Mouse (Mus musculus) thymus, postnatal 25 days (tissue): ENCODE data around the gene E130311K13Rik.

ENCODE experiments used
- DNase-seq: peaks from one replicate; pipeline ENCODE4 v3.0.0; 2022

Gene E130311K13Rik

GRCm38 (mm10) chr3:63928878-63929859 lies at the start of gene E130311K13Rik:
E130311K13Rik (minus strand) TSS chr3:63929472.
- peak; percentile 84 for DNase-seq

- no peak for DNase-seq
Observed at GRCm38 (mm10) chr3:63977895-63978294, 48.6 kb upstream of the E130311K13Rik start.

- peak; percentile 96 for DNase-seq
Observed at GRCm38 (mm10) chr3:63975955-63976908, 47.0 kb upstream of the E130311K13Rik start, which contains the start of gene Gmps. Gmps (plus strand) TSS chr3:63976106.

- no peak for DNase-seq
Observed at GRCm38 (mm10) chr3:63965929-63966328, 36.7 kb upstream of the E130311K13Rik start.

- DNase-seq: no peak
Observed at GRCm38 (mm10) chr3:63964922-63965249, 35.6 kb upstream of the E130311K13Rik start.

- peak; percentile 96 for DNase-seq
Observed at GRCm38 (mm10) chr3:63964100-63964921, 35.0 kb upstream of the E130311K13Rik start, which contains the start of gene Slc33a1. Slc33a1 (minus strand) TSS chr3:63964768.

GRCm38 (mm10) chr3:63963421-63964099 lies 34.3 kb upstream of the E130311K13Rik start:
- peak; percentile 6 for DNase-seq

- DNase-seq: no peak
Observed at GRCm38 (mm10) chr3:63949837-63950236, 20.6 kb upstream of the E130311K13Rik start.

- DNase-seq: no peak
Observed at GRCm38 (mm10) chr3:63941204-63941850, 12.1 kb upstream of the E130311K13Rik start.

- DNase-seq: no peak
Observed at GRCm38 (mm10) chr3:63938928-63939327, 9.7 kb upstream of the E130311K13Rik start.

GRCm38 (mm10) chr3:63919634-63920033 lies 9.6 kb downstream of the E130311K13Rik start:
- DNase-seq: peak; percentile 38

GRCm38 (mm10) chr3:63910301-63910700 lies 19.0 kb downstream of the E130311K13Rik start:
- DNase-seq: no peak

GRCm38 (mm10) chr3:63905241-63905640 lies 24.0 kb downstream of the E130311K13Rik start:
- DNase-seq: no peak

GRCm38 (mm10) chr3:63904157-63904556 lies 25.1 kb downstream of the E130311K13Rik start:
- DNase-seq: no peak

GRCm38 (mm10) chr3:63900021-63900571 lies 29.2 kb downstream of the E130311K13Rik start:
- no peak for DNase-seq

- DNase-seq: peak; percentile 17
Observed at GRCm38 (mm10) chr3:63899309-63899695, 30.0 kb downstream of the E130311K13Rik start, which contains the start of gene Plch1. Plch1 (minus strand) TSS chr3:63899472.

- DNase-seq: peak; percentile 52
Observed at GRCm38 (mm10) chr3:63898581-63899308, 30.5 kb downstream of the E130311K13Rik start.

GRCm38 (mm10) chr3:63897177-63897576 lies 32.1 kb downstream of the E130311K13Rik start:
- no peak for DNase-seq

GRCm38 (mm10) chr3:63896303-63896702 lies 33.0 kb downstream of the E130311K13Rik start:
- DNase-seq: no peak

GRCm38 (mm10) chr3:63895786-63896185 lies 33.5 kb downstream of the E130311K13Rik start:
- DNase-seq: no peak
